ENCODE assay signal across 9 mouse cellular contexts in genomic region chr15:79071117-79072039, GRCm38 (mm10). TPM values are rescaled to one million over a fixed set of nuclear protein-coding genes. Genes with fewer than 3 reads are reported as not detected.
DNase-seq lines count a peak whose midpoint lies in the region; TF ChIP-seq lines count a peak whose summit lies in the region.
"Had no signal": no experiment of that assay in that cellular context is flagged by ENCODE, and none has a peak within 500 bp of the region (broad histone marks: within the 10 kb centered on the region; RNA-seq: fewer than 3 reads in every experiment).

No protein-coding gene starts in this region.

- no peaks in the 10 kb centered on the region; the same call in 1 of the 2 replicates for H3K27me3 ChIP-seq in heart, embryonic 10.5 days (ENCODE audit: insufficient read depth, poor library complexity, severe bottlenecking)

- DNase-seq in heart, adult 18-20 months, result peak; percentile 54 to 60
- no peak for DNase-seq in heart, embryonic 10.5 days (ENCODE audit: low spot score)
- DNase-seq in urinary bladder, postnatal 14 days (ENCODE audit: low spot score), result peak; percentile 38
- no peak for DNase-seq in urinary bladder, adult 2 months (ENCODE audit: low spot score)
- peak; percentile 52 for DNase-seq in embryo, embryonic 10 days (ENCODE audit: low spot score)
- DNase-seq in lung, adult 2 months, result peak; percentile 26
- no peak for DNase-seq in testis, postnatal 10 days (ENCODE audit: low spot score)
- DNase-seq in ovary, postnatal 14 days (ENCODE audit: low spot score), result no peak

- peak; percentile 52 for TF ChIP-seq CTCF in lung, adult 2 months (IDR thresholded peaks at IDR 0.05; ENCODE audit: insufficient read depth, low read length)

- no peak overlapping the region for H3K27ac ChIP-seq in heart, embryonic 10.5 days

- H3K4me3 ChIP-seq in heart, embryonic 10.5 days, result no peak overlapping the region
- no peak overlapping the region for H3K4me3 ChIP-seq in lung, adult 2 months (replicated peaks; ENCODE audit: extremely low read depth, low read depth, low read length)

- TF ChIP-seq POLR2A in lung, adult 2 months (IDR thresholded peaks at IDR 0.05; ENCODE audit: borderline replicate concordance, extremely low read depth, low read depth, low read length), result no peak

- no peaks in the 10 kb centered on the region for H3K9me3 ChIP-seq in heart, embryonic 10.5 days

- H3K36me3 ChIP-seq in heart, embryonic 10.5 days, result peaks cover under 1% of the 10 kb centered on the region; the same call in 1 of the 2 replicates

- peaks cover 33% of the 10 kb centered on the region for H3K4me1 ChIP-seq in heart, embryonic 10.5 days
- H3K4me1 ChIP-seq in lung, adult 2 months (ENCODE audit: control insufficient read depth, insufficient read depth, low read length), result peaks cover 5% of the 10 kb centered on the region

- 70% methylated on average over 5 of the region's 5 CpGs for WGBS in heart, embryonic 10.5 days
- WGBS in lung, adult 2 months, result 56% methylated on average over 5 of the region's 5 CpGs

RNA-seq across cellular contexts. Expression of gene Eif3l, which starts 3.6 kb away (rescaled TPM):
- 10 to 100 TPM; 70.4 to 73.8 TPM for total RNA-seq in heart, adult 18-20 months (2021)
- polyA plus RNA-seq in heart, embryonic 10.5 days (2016; fragmentation: Nextera tagmentation; extraction: Ambion mirVana), result 201 and 226 TPM in 2 replicates
- polyA plus RNA-seq in urinary bladder, adult 2 months (2012; rRNA removed), result 125 and 145 TPM in 2 replicates
- polyA plus RNA-seq in lung, adult 2 months (2012; rRNA removed), result 81.2 and 105 TPM in 2 replicates

RNA-seq across cellular contexts. Expression of gene Ankrd54, which starts 8.7 kb away (rescaled TPM):
- total RNA-seq in heart, adult 18-20 months (2021), result 1 to 10 TPM; 7.2 to 8.6 TPM
- polyA plus RNA-seq in heart, embryonic 10.5 days (2016; fragmentation: Nextera tagmentation; extraction: Ambion mirVana), result 34.8 and 48.7 TPM in 2 replicates
- polyA plus RNA-seq in urinary bladder, adult 2 months (2012; rRNA removed), result 24.5 and 26.0 TPM in 2 replicates
- polyA plus RNA-seq in lung, adult 2 months (2012; rRNA removed), result 60.7 and 67.3 TPM in 2 replicates

RNA-seq across cellular contexts. Expression of gene Galr3, which starts 29.7 kb away (rescaled TPM):
- total RNA-seq in heart, adult 18-20 months (2021), result not detected
- polyA plus RNA-seq in heart, embryonic 10.5 days (2016; fragmentation: Nextera tagmentation; extraction: Ambion mirVana), result 0.26 TPM in 1 of 2 replicates, not detected in the other
- polyA plus RNA-seq in urinary bladder, adult 2 months (2012; rRNA removed), result 0.14 and 0.19 TPM in 2 replicates
- polyA plus RNA-seq in lung, adult 2 months (2012; rRNA removed), result 1.3 and 1.8 TPM in 2 replicates
- polyA plus RNA-seq: limb, embryonic 11.5 days had no signal

RNA-seq across cellular contexts. Expression of gene Micall1, which starts 37.3 kb away (rescaled TPM):
- 10 to 100 TPM; 38.5 to 44.1 TPM for total RNA-seq in heart, adult 18-20 months (2021)
- 13.1 and 14.5 TPM in 2 replicates for polyA plus RNA-seq in heart, embryonic 10.5 days (2016; fragmentation: Nextera tagmentation; extraction: Ambion mirVana)
- 63.5 and 79.4 TPM in 2 replicates for polyA plus RNA-seq in urinary bladder, adult 2 months (2012; rRNA removed)
- 31.9 and 36.1 TPM in 2 replicates for polyA plus RNA-seq in lung, adult 2 months (2012; rRNA removed)

RNA-seq across cellular contexts. Expression of gene H1f0, which starts 43.1 kb away (rescaled TPM):
- 10 to 100 TPM; 62.5 to 70.0 TPM for total RNA-seq in heart, adult 18-20 months (2021)
- 195 and 250 TPM in 2 replicates for polyA plus RNA-seq in heart, embryonic 10.5 days (2016; fragmentation: Nextera tagmentation; extraction: Ambion mirVana)
- 103 and 117 TPM in 2 replicates for polyA plus RNA-seq in urinary bladder, adult 2 months (2012; rRNA removed)
- polyA plus RNA-seq in lung, adult 2 months (2012; rRNA removed), result 92.0 and 112 TPM in 2 replicates

Comparison
In these comparisons a context has a peak if more than half of its experiments do, and no peak if none do; other contexts are left out.
1. DNase-seq: peak in heart, adult 18-20 months (2 of 2), urinary bladder, postnatal 14 days (single experiment), embryo, embryonic 10 days (single experiment) and lung, adult 2 months (single experiment); none in heart, embryonic 10.5 days (single experiment), urinary bladder, adult 2 months (single experiment), testis, postnatal 10 days (single experiment) and ovary, postnatal 14 days (single experiment).